Mouse (Mus musculus) midbrain, embryonic 10.5 days (tissue): Measurements from ENCODE around the gene Gm10037. TPM values are rescaled to one million over a fixed set of nuclear protein-coding genes. Genes with fewer than 3 reads are reported as not detected.
"Not testable (repeated sequence)": the region's sequence is repeated elsewhere in the genome, so short reads cannot be mapped to it uniquely, and the experiment has no call there.

Experiments used
- DNase-seq: peaks from one replicate; pipeline ENCODE4 v3.0.0-alpha.2; 2017; ENCODE audit warnings: low spot score
- H3K27ac ChIP-seq: fragments of 300-500 bp; sonication (generic); replicated peaks from 2 replicates; pipeline ENCODE4 v1.5.1; 2016; ENCODE audit warnings: mild to moderate bottlenecking
- H3K27me3 ChIP-seq: fragments of 300-500 bp; sonication (generic); 2 replicates; pipeline ENCODE4 v1.6.1; 2016; ENCODE audit warnings: low read depth, mild to moderate bottlenecking; ENCODE audit not compliant: poor library complexity, severe bottlenecking
- H3K36me3 ChIP-seq: fragments of 300-500 bp; sonication (generic); 2 replicates; pipeline ENCODE4 v1.6.1; 2016; ENCODE audit warnings: mild to moderate bottlenecking, moderate library complexity
- H3K4me1 ChIP-seq: fragments of 300-500 bp; sonication (generic); 2 replicates; pipeline ENCODE4 v1.6.1; 2016
- H3K4me3 ChIP-seq: fragments of 300-500 bp; sonication (generic); 2 replicates; pipeline ENCODE4 v1.5.1; 2016; ENCODE audit warnings: mild to moderate bottlenecking, moderate library complexity
- H3K9me3 ChIP-seq: fragments of 300-500 bp; sonication (generic); replicated peaks from 2 replicates; pipeline ENCODE4 v1.6.1; 2016; ENCODE audit warnings: mild to moderate bottlenecking
- WGBS: fragments of 180-500 bp; shearing (Covaris S2); methylation state at CpG from one replicate; pipeline ENCODE4 v1.1.7; 2016; 5-methylcytosine and 5-hydroxymethylcytosine counted together
- polyA plus RNA-seq: library from polyadenylated mRNA; unstranded; fragments of >200 nt; fragmentation: Nextera tagmentation; extraction: Ambion mirVana; gene quantifications from 2 replicates; pipeline ENCODE4 v1.2.1, GENCODE M21; 2016

The Gm10037 gene
- polyA plus RNA-seq, 1 experiment from 2014 or later, result 1.8 TPM

DNA sequence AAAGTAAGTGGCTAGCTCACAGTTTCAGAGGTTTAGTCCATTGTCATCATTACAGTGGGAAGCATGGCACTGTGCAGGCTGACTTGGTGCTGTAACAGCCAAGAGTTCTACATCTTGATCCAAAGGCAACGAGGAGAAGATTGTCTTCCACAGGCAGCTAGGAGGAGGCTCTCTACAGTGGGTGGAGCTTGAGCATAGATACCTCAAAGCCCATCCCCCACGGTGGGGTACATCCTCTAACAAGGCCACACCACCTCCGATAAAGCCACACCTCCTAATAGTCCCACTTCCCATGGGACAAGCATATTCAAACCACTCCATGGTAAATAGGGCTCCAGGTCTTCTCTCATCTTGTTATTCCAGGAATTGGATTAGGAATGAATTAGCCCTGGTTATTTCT, 19.5 kb downstream of the Gm10037 start:
- H3K36me3 ChIP-seq, result no peaks in the 10 kb centered on the region
- H3K27me3 ChIP-seq, result no peaks in the 10 kb centered on the region
- 78% methylated on average over 3 of the region's 3 CpGs for WGBS
- no peak overlapping the region for H3K27ac ChIP-seq
- DNase-seq, result no peak
- no peaks in the 10 kb centered on the region for H3K4me1 ChIP-seq
- no peak overlapping the region for H3K4me3 ChIP-seq
- H3K9me3 ChIP-seq, result no peaks in the 10 kb centered on the region

DNA sequence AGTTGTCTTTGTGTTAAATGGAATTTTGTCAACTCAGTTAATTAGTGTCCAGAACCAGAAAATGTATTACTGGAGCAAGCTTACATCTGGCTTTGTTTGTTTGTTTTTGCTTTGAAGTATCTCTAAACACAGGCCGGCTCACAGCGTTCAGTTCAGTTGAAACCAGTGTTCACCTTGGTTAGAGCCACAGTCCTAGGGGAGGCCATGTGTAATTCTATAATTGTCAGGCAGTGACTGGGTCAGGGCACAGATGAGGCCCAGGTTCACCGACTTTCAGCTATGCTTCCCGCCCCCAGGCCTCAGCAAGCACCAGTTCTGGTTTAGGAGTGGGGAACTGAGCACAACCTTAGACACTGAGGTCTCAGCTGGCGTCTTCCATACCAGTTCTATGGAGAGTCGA, 22.2 kb downstream of the Gm10037 start:
- DNase-seq, result no peak
- WGBS, result 81% methylated on average over 6 of the region's 6 CpGs
- Histone ChIP-seq H3K9me3 (no peaks in the 10 kb centered on the region), H3K36me3 (no peaks in the 10 kb centered on the region), H3K4me3 (no peak overlapping the region), H3K4me1 (no peaks in the 10 kb centered on the region), H3K27ac (no peak overlapping the region), H3K27me3 (no peaks in the 10 kb centered on the region)

DNA sequence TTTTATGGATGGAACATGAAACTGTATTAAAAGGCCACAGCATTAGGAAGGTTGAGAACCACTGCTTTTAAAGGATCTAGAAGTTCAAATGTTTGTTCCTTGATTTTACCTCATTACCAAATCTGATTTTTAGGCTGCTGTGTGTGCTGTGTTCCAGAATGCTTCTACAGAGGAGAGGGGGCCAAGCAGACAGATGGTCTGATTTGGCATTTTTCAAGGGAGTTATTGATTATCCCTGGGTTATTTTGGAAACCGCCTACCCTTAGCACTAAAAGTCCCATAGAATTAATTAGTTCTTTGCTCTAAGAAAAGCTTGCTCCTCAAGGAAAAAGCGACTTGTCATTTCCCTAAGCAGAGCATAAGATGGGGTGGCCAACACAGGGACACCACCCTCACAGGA, 23.1 kb downstream of the Gm10037 start:
- H3K9me3 ChIP-seq, result no peaks in the 10 kb centered on the region
- H3K4me3 ChIP-seq, result no peak overlapping the region
- H3K27me3 ChIP-seq, result no peaks in the 10 kb centered on the region
- no peak overlapping the region for H3K27ac ChIP-seq
- H3K36me3 ChIP-seq, result no peaks in the 10 kb centered on the region
- WGBS, result 75% methylated on average over 2 of the region's 2 CpGs
- H3K4me1 ChIP-seq, result no peaks in the 10 kb centered on the region
- DNase-seq, result no peak

DNA sequence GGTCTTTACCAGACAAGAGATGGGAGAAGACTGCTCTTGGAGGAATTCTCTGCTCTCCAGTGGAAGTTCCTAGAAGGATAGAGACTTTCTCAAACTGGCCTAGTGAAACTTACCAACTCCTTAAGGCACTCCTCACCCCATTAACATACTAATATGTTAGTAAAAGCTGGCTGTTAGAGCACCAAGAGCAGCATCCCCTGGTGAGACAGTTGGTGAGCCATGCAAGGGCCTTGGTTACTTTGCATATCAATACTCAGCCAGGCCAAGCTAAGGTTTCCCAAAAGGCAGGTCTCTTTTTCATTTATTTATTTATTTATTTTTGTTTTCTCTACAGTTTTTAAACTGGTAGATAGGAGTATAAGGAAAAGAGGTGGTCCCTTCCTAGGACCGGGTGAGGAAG, 26.4 kb downstream of the Gm10037 start:
- 8% methylated on average over 1 of the region's 1 CpGs for WGBS
- Histone ChIP-seq H3K9me3 (no peaks in the 10 kb centered on the region), H3K4me3 (no peak overlapping the region), H3K27me3 (no peaks in the 10 kb centered on the region), H3K27ac (no peak overlapping the region), H3K36me3 (no peaks in the 10 kb centered on the region), H3K4me1 (no peaks in the 10 kb centered on the region)
- DNase-seq, result no peak

DNA sequence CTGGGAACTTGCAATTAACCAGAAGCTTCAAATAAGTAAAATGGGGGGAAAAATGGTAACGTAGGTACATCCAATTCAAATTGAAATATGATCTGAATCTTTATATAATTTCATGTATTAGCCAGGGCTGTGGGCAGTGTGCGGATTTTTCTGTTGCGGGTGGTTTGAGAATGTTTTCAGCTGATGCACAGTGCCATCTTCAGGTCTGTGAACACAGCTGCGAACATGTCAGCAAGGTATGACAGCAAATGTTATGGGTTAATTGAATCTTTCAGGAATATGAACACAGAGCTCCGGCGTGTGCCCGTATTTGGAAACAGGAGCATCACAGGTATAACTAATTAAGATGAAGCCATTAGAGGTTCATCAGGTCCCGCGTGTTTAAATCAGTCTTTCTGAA, 31.6 kb downstream of the Gm10037 start:
- no peak for DNase-seq
- no peaks in the 10 kb centered on the region for H3K27me3 ChIP-seq
- H3K36me3 ChIP-seq, result no peaks in the 10 kb centered on the region
- 84% methylated on average over 9 of the region's 9 CpGs for WGBS
- no peaks in the 10 kb centered on the region for H3K4me1 ChIP-seq
- H3K27ac ChIP-seq, result no peak overlapping the region
- no peak overlapping the region for H3K4me3 ChIP-seq
- no peaks in the 10 kb centered on the region for H3K9me3 ChIP-seq

DNA sequence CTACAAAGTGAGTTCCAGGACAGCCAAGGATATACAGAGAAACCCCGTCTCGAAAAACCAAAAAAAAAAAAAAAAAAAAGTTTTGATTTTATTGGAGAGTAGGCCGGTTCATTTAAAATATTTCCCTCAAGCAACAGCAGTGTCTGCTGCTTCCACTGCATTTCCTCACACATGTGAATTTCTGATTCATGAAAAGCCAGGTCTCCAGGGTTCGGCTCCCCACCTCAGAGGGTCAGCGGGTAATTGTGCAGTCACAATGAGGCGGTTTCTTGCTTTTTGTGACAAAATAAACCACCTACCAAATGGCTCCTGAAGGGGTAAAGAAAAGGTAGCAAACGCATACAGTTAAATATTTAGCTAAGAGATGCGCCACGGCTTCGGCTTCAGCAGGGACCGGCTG, 32.1 kb downstream of the Gm10037 start, which contains the start of gene BC048507:
Gene BC048507 (plus strand): TSS at position 301 of the 400 bp plus-strand sequence.
- no peak for DNase-seq
- H3K4me3 ChIP-seq, result no peak within 1 kb of the TSS
- no peaks in the 10 kb centered on the region for H3K36me3 ChIP-seq
- H3K27ac ChIP-seq, result no peak within 1 kb of the TSS
- H3K27me3 ChIP-seq, result no peaks in the 10 kb centered on the region
- 88% methylated on average over 11 of the region's 11 CpGs for WGBS
- H3K9me3 ChIP-seq, result no peaks in the 10 kb centered on the region
- no peaks in the 10 kb centered on the region for H3K4me1 ChIP-seq

DNA sequence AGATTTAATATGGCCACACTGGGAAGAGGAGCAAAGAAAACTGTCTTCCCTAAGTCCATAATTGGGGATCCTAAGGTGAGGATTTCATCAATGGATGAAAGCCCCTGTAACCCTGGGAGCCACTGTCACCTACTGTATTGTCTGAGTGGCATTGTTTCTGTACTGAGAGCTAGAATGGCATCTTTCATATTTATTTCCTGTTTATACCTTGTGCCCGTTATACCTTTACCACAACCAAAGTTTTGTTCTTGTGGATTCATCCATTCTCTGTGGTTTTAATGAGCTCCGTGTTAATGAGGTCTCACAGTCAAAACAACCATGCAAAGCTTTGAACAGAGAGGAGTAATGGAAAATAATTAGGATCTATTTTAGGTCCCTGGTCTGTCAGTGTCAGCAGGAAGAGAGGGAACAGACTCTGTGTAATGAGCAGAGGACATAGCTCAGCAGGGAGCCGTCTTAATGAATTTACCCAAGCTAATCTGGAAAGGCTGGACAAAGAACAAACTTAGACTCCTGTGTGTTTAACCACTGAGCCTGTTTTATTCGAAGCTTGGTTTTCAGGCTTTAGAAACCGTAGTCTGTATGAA, 34.0 kb downstream of the Gm10037 start:
- Histone ChIP-seq H3K9me3 (no peaks in the 10 kb centered on the region), H3K27ac (no peak overlapping the region), H3K4me1 (no peaks in the 10 kb centered on the region), H3K4me3 (no peak overlapping the region), H3K27me3 (no peaks in the 10 kb centered on the region), H3K36me3 (no peaks in the 10 kb centered on the region)
- 53% methylated on average over 5 of the region's 5 CpGs for whole genome bisulfite sequencing
- DNase-seq, result no peak

DNA sequence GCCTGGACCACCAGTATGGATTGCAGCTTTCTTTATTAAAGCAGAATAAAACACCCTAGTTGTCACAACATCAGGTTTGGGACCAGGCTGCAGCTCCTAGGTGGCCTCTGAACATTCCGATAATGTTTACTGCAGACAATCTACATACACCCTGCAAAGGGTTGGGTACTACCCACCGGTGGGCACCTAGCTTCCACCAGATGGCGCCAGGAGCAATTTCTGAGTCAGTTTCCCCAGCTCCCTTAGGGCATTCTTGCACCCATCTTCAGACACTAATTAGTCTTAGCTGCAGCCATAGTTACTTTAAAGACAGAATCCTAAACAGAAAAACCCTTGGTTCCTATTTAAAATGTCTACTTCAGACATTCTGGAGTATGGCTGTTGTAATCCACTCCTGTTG, 37.0 kb downstream of the Gm10037 start:
- H3K36me3 ChIP-seq, result no peaks in the 10 kb centered on the region
- no peaks in the 10 kb centered on the region for H3K4me1 ChIP-seq
- 32% methylated on average over 3 of the region's 3 CpGs for whole genome bisulfite sequencing
- H3K4me3 ChIP-seq, result no peak overlapping the region
- H3K9me3 ChIP-seq, result peaks cover 12% of the 10 kb centered on the region; the same call in 1 of the 2 replicates
- no peak for DNase-seq
- no peaks in the 10 kb centered on the region for H3K27me3 ChIP-seq
- no peak overlapping the region for H3K27ac ChIP-seq

DNA sequence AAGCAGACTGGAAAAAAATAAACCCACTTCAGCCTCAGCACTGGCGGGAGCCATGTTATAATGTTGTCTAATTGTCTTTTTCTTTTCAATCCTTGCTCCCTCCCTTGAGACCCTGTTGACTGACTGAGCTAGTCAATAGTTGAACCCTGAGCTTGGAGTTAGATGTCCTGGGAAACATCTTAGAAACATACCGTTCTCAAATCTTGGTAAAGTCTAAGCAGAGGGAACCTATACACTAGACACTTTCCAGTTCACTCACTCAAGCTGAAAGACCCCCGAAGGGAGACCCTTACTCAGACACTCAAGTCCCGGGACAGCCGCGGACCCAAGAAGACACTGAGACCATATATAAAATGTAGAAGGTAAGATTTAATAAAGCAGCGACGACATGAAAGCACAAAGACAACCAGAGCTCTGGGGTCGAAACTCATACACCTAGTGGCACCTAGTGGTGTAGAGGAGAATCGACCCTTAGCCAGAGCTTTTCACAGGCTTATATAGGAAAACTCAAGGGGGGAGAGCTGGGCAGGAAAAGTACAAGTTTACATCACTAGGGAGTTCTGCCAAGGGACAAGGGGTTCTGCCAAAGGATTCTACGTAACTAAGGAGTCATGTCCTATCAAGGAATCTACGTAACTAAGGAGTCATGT, 45.3 kb downstream of the Gm10037 start:
- DNase-seq, H3K4me1 ChIP-seq, H3K27ac ChIP-seq, H3K27me3 ChIP-seq, H3K36me3 ChIP-seq, H3K4me3 ChIP-seq, H3K9me3 ChIP-seq: not testable (repeated sequence)
- 44% methylated on average over 8 of the region's 12 CpGs for WGBS

DNA sequence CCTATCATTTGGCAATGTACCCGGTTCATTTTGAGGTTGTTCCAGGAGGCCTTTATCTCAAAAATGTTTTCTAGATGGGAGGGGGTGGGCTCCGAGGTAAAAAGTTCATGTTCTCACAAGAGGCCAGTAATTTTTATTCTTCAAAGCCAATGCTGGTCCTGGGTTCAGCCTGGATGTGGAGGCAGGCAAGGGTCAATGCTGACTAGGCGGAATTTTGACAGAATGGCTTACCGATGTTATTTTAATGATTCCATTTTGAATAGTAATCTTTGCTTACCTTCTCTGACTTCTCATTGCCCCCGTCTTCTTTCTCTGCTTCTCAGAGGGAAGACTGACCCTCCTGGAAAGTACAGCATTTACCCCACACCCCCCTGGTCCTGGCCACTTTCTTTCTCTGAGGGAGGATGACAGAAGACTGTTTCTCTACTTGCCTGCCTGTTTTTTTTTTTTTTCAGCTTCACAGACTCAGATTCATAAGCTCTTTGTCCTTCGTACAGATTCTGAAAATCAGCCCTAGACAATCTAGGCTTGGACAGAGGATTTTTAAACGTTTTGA, 45.9 kb downstream of the Gm10037 start:
- WGBS, result 77% methylated on average over 7 of the region's 7 CpGs

DNA sequence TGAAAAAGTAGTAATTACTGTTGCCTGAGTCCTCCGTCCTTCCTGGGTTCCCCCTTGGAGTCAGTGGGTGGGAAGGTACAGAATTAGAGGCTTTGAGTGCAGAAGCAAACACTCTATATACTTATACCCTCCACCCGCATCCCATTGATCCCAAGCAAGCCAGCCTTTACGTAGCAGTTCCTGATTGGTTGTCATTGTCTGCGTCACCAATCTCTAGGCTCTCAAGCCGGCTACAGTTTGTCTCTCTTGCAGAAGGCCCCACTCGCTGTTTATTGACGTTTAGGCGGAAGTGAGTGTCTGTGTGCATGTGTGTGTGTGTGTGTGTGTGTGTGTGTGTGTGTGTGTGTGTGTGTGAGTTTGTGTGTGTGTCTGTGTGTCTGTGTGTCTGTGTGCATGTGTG, 53.1 kb downstream of the Gm10037 start:
- Histone ChIP-seq H3K36me3 (no peaks in the 10 kb centered on the region), H3K9me3 (peaks cover 20% of the 10 kb centered on the region), H3K27ac (no peak overlapping the region), H3K4me3 (no peak overlapping the region), H3K4me1 (no peaks in the 10 kb centered on the region), H3K27me3 (no peaks in the 10 kb centered on the region)
- DNase-seq, result no peak
- WGBS, result 90% methylated on average over 8 of the region's 8 CpGs

More for the DNA sequence above, 45.9 kb downstream of the Gm10037 start:
- DNase-seq, result no peak
- H3K9me3 ChIP-seq, result peaks cover 4% of the 10 kb centered on the region; the same call in 1 of the 2 replicates
- H3K36me3 ChIP-seq, result no peaks in the 10 kb centered on the region
- no peaks in the 10 kb centered on the region for H3K4me1 ChIP-seq
- no peak overlapping the region for H3K27ac ChIP-seq
- no peak overlapping the region for H3K4me3 ChIP-seq
- H3K27me3 ChIP-seq, result no peaks in the 10 kb centered on the region
